Mouse (Mus musculus) frontal cortex, postnatal 36 days (tissue): ENCODE data around the gene Tubgcp5.

Experiments used
- DNase-seq, 2 experiments: peaks; one replicate each; pipeline ENCODE4 v3.0.0; 2022; ENCODE audit warnings: low spot score in 2 of 2

The Tubgcp5 gene

GRCm38 (mm10) chr7:55852787-55853186, 58.8 kb downstream of the Tubgcp5 start:
- DNase-seq, result no peak

GRCm38 (mm10) chr7:55855597-55855996, 61.6 kb downstream of the Tubgcp5 start:
- DNase-seq, result no peak

GRCm38 (mm10) chr7:55856741-55857140, 62.8 kb downstream of the Tubgcp5 start:
- no peak for DNase-seq

DNA sequence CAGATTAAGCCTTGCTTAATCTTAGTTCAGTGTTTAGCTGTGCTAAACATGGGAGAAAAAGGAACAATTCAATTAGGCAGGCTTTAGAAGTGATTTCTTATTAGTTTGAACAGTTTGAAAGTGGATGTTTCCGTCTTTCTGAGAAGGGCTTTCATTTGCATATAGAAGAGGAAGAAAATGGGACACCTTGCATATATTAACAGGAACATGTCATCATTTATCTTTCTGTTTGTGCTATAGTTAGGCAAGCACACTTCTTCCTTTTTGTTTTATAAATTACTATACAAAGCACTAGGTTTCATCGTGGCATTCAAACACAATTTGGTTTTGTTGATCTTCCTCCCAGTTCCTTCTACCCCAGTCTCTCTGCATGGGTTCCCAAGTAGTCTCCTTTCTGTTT, 63.8 kb downstream of the Tubgcp5 start:
- DNase-seq, result no peak

DNA sequence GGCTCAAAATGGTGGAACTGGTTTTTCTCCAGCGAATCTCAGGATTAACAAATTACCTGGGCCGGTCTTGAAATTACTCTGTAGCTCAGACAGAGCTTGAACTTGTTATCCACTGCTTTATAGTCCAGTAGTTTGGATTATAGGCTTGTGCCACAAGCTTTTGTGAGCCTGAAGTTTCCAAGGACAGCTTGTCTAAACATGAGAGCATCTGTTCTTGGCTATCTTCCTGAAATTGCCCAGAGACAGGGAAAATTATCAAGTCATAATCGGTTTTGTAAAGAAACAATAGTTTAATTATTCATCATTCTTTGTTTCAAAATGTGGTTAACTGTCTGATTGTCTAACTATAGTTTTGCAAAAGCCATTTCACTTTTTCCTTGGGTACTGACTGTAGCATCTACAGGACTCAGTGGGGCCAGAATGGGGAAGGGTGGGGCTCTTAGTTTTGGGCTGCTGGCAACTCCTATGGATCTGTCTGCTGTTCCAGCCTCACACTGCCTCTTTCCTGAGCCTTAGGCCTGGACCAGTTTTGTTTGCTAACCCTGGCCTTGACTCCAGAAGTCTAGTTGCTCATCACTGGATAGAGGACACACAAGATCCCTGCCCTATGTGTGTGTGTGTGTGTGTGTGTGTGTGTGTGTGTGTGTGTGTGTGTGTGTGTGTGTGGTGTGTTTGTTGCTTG, 65.0 kb downstream of the Tubgcp5 start:
- no peak for DNase-seq

DNA sequence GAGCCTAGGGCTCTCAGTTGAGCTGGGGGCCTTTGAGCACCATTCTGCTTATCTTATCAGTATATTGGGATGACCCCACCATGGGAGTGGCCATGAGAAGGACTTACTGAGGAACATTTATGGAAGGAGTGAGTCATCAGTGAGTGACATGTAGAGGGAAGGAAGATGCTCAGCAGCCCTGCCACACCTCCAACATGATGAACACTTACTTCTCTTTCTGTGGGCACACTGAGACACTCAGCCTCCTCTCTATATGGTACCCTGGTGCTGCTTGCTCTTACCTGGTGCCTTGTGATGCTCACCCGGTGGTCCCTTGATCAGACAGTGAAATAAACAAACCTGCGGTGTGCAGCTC, 65.5 kb downstream of the Tubgcp5 start:
- DNase-seq, result no peak

DNA sequence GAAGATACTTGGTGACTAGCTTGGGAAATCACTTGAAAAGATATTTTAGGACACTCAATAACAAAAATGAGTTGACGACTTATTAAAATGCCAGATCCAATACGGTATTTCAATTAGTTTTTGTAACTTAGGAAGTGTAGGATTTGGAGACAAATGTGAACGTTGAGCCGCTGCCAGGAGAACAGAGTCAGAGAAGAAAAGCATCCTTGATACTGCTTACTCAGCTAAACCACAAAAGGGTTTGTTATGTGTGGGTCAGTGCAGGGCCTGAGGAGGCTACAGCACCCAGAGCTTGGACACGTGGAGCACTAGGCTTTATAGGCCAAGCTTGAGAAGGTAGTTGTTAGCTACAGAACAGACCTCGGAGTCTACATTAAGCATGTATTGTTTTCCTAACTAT, 66.0 kb downstream of the Tubgcp5 start:
- DNase-seq, result no peak

GRCm38 (mm10) chr7:55861175-55861574, 67.2 kb downstream of the Tubgcp5 start:
- DNase-seq, result no peak

DNA sequence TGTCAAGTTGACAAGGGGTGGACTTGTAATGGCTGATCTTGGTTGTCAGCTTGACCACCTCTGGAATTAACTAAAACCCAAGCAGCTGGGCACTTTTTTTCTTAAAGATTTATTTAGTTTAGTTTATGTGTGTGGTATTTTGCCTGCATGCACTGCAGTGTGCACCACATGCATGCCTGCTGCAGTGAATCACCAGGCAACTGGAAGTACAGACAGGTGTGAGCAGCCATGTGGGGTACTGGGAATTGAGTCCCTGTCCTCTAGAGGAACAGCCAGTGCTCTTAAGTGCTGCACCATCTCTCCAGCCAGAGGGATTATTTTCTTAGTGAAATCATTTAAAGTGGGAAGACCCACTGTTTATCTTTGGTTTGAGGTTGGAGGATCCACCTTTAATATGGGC, 71.1 kb downstream of the Tubgcp5 start:
- no peak for DNase-seq

- no peak for DNase-seq
Measured at GRCm38 (mm10) chr7:55865750-55866416, 71.9 kb downstream of the Tubgcp5 start.

- no peak for DNase-seq
Measured at GRCm38 (mm10) chr7:55868247-55868646, 74.3 kb downstream of the Tubgcp5 start.

GRCm38 (mm10) chr7:55869220-55869619, 75.3 kb downstream of the Tubgcp5 start:
- DNase-seq, result no peak

GRCm38 (mm10) chr7:55870340-55871020, 76.5 kb downstream of the Tubgcp5 start:
- DNase-seq, result no peak

DNA sequence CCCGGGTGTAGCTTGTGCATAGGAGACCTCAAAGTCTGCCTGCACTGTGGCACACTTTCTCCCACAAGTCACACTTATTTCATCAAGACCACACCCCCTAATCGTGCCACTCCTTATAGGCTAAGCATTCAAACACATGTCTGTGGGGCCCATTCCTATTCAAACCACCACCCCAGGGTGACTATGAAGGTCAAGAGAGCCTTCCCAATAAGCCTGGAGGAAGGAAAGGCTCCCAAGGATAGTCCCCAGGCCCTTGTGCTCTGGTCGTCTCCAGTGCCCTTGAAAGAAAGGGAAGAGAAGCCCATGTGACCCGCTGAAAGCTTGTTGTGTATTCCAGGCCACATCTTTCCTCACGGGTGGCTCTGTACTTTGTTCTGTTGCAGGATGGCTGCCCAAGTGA, 77.5 kb downstream of the Tubgcp5 start:
- no peak for DNase-seq

- no peak for DNase-seq
Measured at GRCm38 (mm10) chr7:55874703-55875102, 80.7 kb downstream of the Tubgcp5 start.

GRCm38 (mm10) chr7:55877721-55878120, 83.8 kb downstream of the Tubgcp5 start:
- DNase-seq, result no peak

- no peak for DNase-seq
Measured at GRCm38 (mm10) chr7:55880882-55881281, 86.9 kb downstream of the Tubgcp5 start.
